Mouse (Mus musculus) adrenal gland, postnatal 25 days (tissue): ENCODE data around the gene Igfbp7. TPM values are rescaled to one million over a fixed set of nuclear protein-coding genes. Genes with fewer than 3 reads are reported as not detected.
"Not testable (repeated sequence)": the region's sequence is repeated elsewhere in the genome, so short reads cannot be mapped to it uniquely, and the experiment has no call there.

Source experiments
- DNase-seq: peaks from one replicate; pipeline ENCODE4 v3.0.0; 2021; ENCODE audit warnings: mixed read lengths
- long read RNA-seq: library from polyadenylated mRNA; stranded (forward); transcript quantifications from one replicate; pipeline ENCODE4 v2.0.0, GENCODE M21; 2021
- total RNA-seq: library from RNA; stranded (reverse); gene quantifications from 2 replicates; pipeline ENCODE4 v1.2.3, GENCODE M21; 2021

The Igfbp7 gene
- total RNA-seq: 782 and 885 TPM in 2 replicates
- long read RNA-seq, transcript Igfbp7-201 (5 exons, 1,116 nt): major isoform, 1,033 of 1,135 reads
- long read RNA-seq, partial matches to known transcripts: 13 of 1,135 reads
- long read RNA-seq, other reads (novel, unspliced or antisense): 88 of 1,135 reads

GRCm38 (mm10) chr5:77407341-77408298 is at the start of gene Igfbp7:
Gene Igfbp7 (minus strand): TSS chr5:77408041.
- peak; percentile 89 for DNase-seq

GRCm38 (mm10) chr5:77452103-77452502 is 44.3 kb upstream of the Igfbp7 start:
- DNase-seq: no peak

GRCm38 (mm10) chr5:77449531-77449930 is 41.7 kb upstream of the Igfbp7 start:
- no peak for DNase-seq

GRCm38 (mm10) chr5:77445431-77445830 is 37.6 kb upstream of the Igfbp7 start:
- no peak for DNase-seq

- no peak for DNase-seq
Measured at GRCm38 (mm10) chr5:77443889-77444573, 36.2 kb upstream of the Igfbp7 start.

- no peak for DNase-seq
Measured at GRCm38 (mm10) chr5:77442856-77443623, 35.2 kb upstream of the Igfbp7 start.

- DNase-seq: no peak
Measured at GRCm38 (mm10) chr5:77436308-77436707, 28.5 kb upstream of the Igfbp7 start.

- no peak for DNase-seq
Measured at GRCm38 (mm10) chr5:77434060-77434459, 26.2 kb upstream of the Igfbp7 start.

GRCm38 (mm10) chr5:77433561-77433960 is 25.7 kb upstream of the Igfbp7 start:
- no peak for DNase-seq

- no peak for DNase-seq
Measured at GRCm38 (mm10) chr5:77433119-77433518, 25.3 kb upstream of the Igfbp7 start.

- DNase-seq: no peak
Measured at GRCm38 (mm10) chr5:77432446-77432845, 24.6 kb upstream of the Igfbp7 start.

GRCm38 (mm10) chr5:77431068-77431467 is 23.2 kb upstream of the Igfbp7 start:
- no peak for DNase-seq

GRCm38 (mm10) chr5:77430471-77430870 is 22.6 kb upstream of the Igfbp7 start:
- no peak for DNase-seq

GRCm38 (mm10) chr5:77430049-77430448 is 22.2 kb upstream of the Igfbp7 start:
- no peak for DNase-seq

- DNase-seq: no peak
Measured at GRCm38 (mm10) chr5:77428526-77428925, 20.7 kb upstream of the Igfbp7 start.

GRCm38 (mm10) chr5:77427986-77428385 is 20.1 kb upstream of the Igfbp7 start:
- no peak for DNase-seq

GRCm38 (mm10) chr5:77425721-77426500 is 18.1 kb upstream of the Igfbp7 start:
- no peak for DNase-seq

- DNase-seq: not testable (repeated sequence)
Measured at GRCm38 (mm10) chr5:77419537-77419936, 11.7 kb upstream of the Igfbp7 start.

- DNase-seq: no peak
Measured at GRCm38 (mm10) chr5:77416058-77416457, 8.2 kb upstream of the Igfbp7 start.

- no peak for DNase-seq
Measured at GRCm38 (mm10) chr5:77408530-77408929, 689 bp upstream of the Igfbp7 start.

- peak; percentile 22 for DNase-seq
Measured at GRCm38 (mm10) chr5:77406371-77406871, 1.4 kb downstream of the Igfbp7 start.
